Mouse (Mus musculus): ENCODE data around the gene Cfap77. TPM values are rescaled to one million over a fixed set of nuclear protein-coding genes. Genes with fewer than 3 reads are reported as not detected.
"Not testable (repeated sequence)": the region's sequence is repeated elsewhere in the genome, so short reads cannot be mapped to it uniquely, and the experiment has no call there.

Gene Cfap77
- polyA plus RNA-seq, 1 experiment: 0.16 TPM

GRCm38 (mm10) chr2:29096751-29097150 is 41.9 kb upstream of the Cfap77 start:
- no peaks in the 10 kb centered on the region for H3K27me3 ChIP-seq (ENCODE audit: control insufficient read depth, insufficient read depth, low read length)
- 72% methylated on average over 4 of the region's 4 CpGs for WGBS
- H3K4me1 ChIP-seq (ENCODE audit: control insufficient read depth, insufficient read depth, insufficient read length, low read length): peaks cover 7% of the 10 kb centered on the region
- H3K36me3 ChIP-seq (ENCODE audit: control insufficient read depth, insufficient read depth, low read length): no peaks in the 10 kb centered on the region
- TF ChIP-seq CTCF (IDR thresholded peaks at IDR 0.05; ENCODE audit: extremely low read depth, insufficient read length, insufficient replicate concordance, low read depth, low read length) (no peak), POLR2A (IDR thresholded peaks at IDR 0.05; ENCODE audit: low read depth, low read length) (no peak)
- H3K27ac ChIP-seq (ENCODE audit: insufficient read depth, low read depth, low read length): no peak overlapping the region
- no peak overlapping the region for H3K4me3 ChIP-seq (ENCODE audit: low read depth, low read length)

GRCm38 (mm10) chr2:29095674-29096073 is 40.8 kb upstream of the Cfap77 start:
- no peak for TF ChIP-seq POLR2A (IDR thresholded peaks at IDR 0.05; ENCODE audit: low read depth, low read length)
- no peak for TF ChIP-seq CTCF (IDR thresholded peaks at IDR 0.05; ENCODE audit: extremely low read depth, insufficient read length, insufficient replicate concordance, low read depth, low read length)

GRCm38 (mm10) chr2:29089276-29089675 is 34.4 kb upstream of the Cfap77 start:
- H3K27me3 ChIP-seq (ENCODE audit: control insufficient read depth, insufficient read depth, low read length); H3K4me3 ChIP-seq (ENCODE audit: low read depth, low read length); H3K4me1 ChIP-seq (ENCODE audit: control insufficient read depth, insufficient read depth, insufficient read length, low read length); H3K27ac ChIP-seq (ENCODE audit: insufficient read depth, low read depth, low read length): not testable (repeated sequence)
- peaks cover 30% of the 10 kb centered on the region for H3K36me3 ChIP-seq (ENCODE audit: control insufficient read depth, insufficient read depth, low read length)
- WGBS: 62% methylated on average over 6 of the region's 6 CpGs

More at GRCm38 (mm10) chr2:29095674-29096073, 40.8 kb upstream of the Cfap77 start:
- H3K4me3 ChIP-seq (ENCODE audit: low read depth, low read length): no peak overlapping the region
- H3K27ac ChIP-seq (ENCODE audit: insufficient read depth, low read depth, low read length): no peak overlapping the region
- peaks cover 6% of the 10 kb centered on the region for H3K4me1 ChIP-seq (ENCODE audit: control insufficient read depth, insufficient read depth, insufficient read length, low read length)
- H3K27me3 ChIP-seq (ENCODE audit: control insufficient read depth, insufficient read depth, low read length): no peaks in the 10 kb centered on the region
- no peaks in the 10 kb centered on the region for H3K36me3 ChIP-seq (ENCODE audit: control insufficient read depth, insufficient read depth, low read length)
- 75% methylated on average over 8 of the region's 8 CpGs for WGBS

GRCm38 (mm10) chr2:29086026-29086425 is 31.2 kb upstream of the Cfap77 start:
- Histone ChIP-seq H3K27me3 (ENCODE audit: control insufficient read depth, insufficient read depth, low read length) (no peaks in the 10 kb centered on the region), H3K27ac (ENCODE audit: insufficient read depth, low read depth, low read length) (no peak overlapping the region), H3K4me3 (ENCODE audit: low read depth, low read length) (no peak overlapping the region), H3K4me1 (ENCODE audit: control insufficient read depth, insufficient read depth, insufficient read length, low read length) (no peaks in the 10 kb centered on the region), H3K36me3 (ENCODE audit: control insufficient read depth, insufficient read depth, low read length) (peaks cover 57% of the 10 kb centered on the region)
- no peak for TF ChIP-seq CTCF (IDR thresholded peaks at IDR 0.05; ENCODE audit: extremely low read depth, insufficient read length, insufficient replicate concordance, low read depth, low read length)
- TF ChIP-seq POLR2A (IDR thresholded peaks at IDR 0.05; ENCODE audit: low read depth, low read length): no peak
- 96% methylated on average over 7 of the region's 7 CpGs for WGBS

GRCm38 (mm10) chr2:29081965-29082364 is 27.1 kb upstream of the Cfap77 start:
- peaks cover 76% of the 10 kb centered on the region for H3K36me3 ChIP-seq (ENCODE audit: control insufficient read depth, insufficient read depth, low read length)
- no peaks in the 10 kb centered on the region for H3K27me3 ChIP-seq (ENCODE audit: control insufficient read depth, insufficient read depth, low read length)
- TF ChIP-seq POLR2A (IDR thresholded peaks at IDR 0.05; ENCODE audit: low read depth, low read length): no peak
- no peak for TF ChIP-seq CTCF (IDR thresholded peaks at IDR 0.05; ENCODE audit: extremely low read depth, insufficient read length, insufficient replicate concordance, low read depth, low read length)
- 68% methylated on average over 3 of the region's 3 CpGs for WGBS
- no peak overlapping the region for H3K27ac ChIP-seq (ENCODE audit: insufficient read depth, low read depth, low read length)
- no peak overlapping the region for H3K4me3 ChIP-seq (ENCODE audit: low read depth, low read length)
- no peaks in the 10 kb centered on the region for H3K4me1 ChIP-seq (ENCODE audit: control insufficient read depth, insufficient read depth, insufficient read length, low read length)

GRCm38 (mm10) chr2:29076226-29076625 is 21.4 kb upstream of the Cfap77 start:
- WGBS: 85% methylated on average over 2 of the region's 2 CpGs
- Histone ChIP-seq H3K4me3 (ENCODE audit: low read depth, low read length) (no peak overlapping the region), H3K36me3 (ENCODE audit: control insufficient read depth, insufficient read depth, low read length) (peaks cover 73% of the 10 kb centered on the region), H3K27ac (ENCODE audit: insufficient read depth, low read depth, low read length) (no peak overlapping the region), H3K4me1 (ENCODE audit: control insufficient read depth, insufficient read depth, insufficient read length, low read length) (no peaks in the 10 kb centered on the region), H3K27me3 (ENCODE audit: control insufficient read depth, insufficient read depth, low read length) (no peaks in the 10 kb centered on the region)
- no peak for TF ChIP-seq POLR2A (IDR thresholded peaks at IDR 0.05; ENCODE audit: low read depth, low read length)
- no peak for TF ChIP-seq CTCF (IDR thresholded peaks at IDR 0.05; ENCODE audit: extremely low read depth, insufficient read length, insufficient replicate concordance, low read depth, low read length)

GRCm38 (mm10) chr2:29075331-29076070 is 20.6 kb upstream of the Cfap77 start:
- TF ChIP-seq CTCF (IDR thresholded peaks at IDR 0.05; ENCODE audit: extremely low read depth, insufficient read length, insufficient replicate concordance, low read depth, low read length) (no peak), POLR2A (IDR thresholded peaks at IDR 0.05; ENCODE audit: low read depth, low read length) (no peak)

More at GRCm38 (mm10) chr2:29075331-29076070, 20.6 kb upstream of the Cfap77 start:
- H3K27me3 ChIP-seq (ENCODE audit: control insufficient read depth, insufficient read depth, low read length): no peaks in the 10 kb centered on the region
- no peak overlapping the region for H3K27ac ChIP-seq (ENCODE audit: insufficient read depth, low read depth, low read length)
- peaks cover 73% of the 10 kb centered on the region for H3K36me3 ChIP-seq (ENCODE audit: control insufficient read depth, insufficient read depth, low read length)
- WGBS: 74% methylated on average over 11 of the region's 11 CpGs
- no peaks in the 10 kb centered on the region for H3K4me1 ChIP-seq (ENCODE audit: control insufficient read depth, insufficient read depth, insufficient read length, low read length)
- no peak overlapping the region for H3K4me3 ChIP-seq (ENCODE audit: low read depth, low read length)

All from small intestine, adult 2 months (tissue).